Mouse (Mus musculus) MEL (cell line): ENCODE data around the gene Zfp36l1.

Experiments used
- CTCF ChIP-seq, 3 experiments: IDR thresholded peaks in 2 of 3; conservative IDR thresholded peaks in 1 of 3; 2 replicates each; pipeline ENCODE4 v1.5.1; 2011 to 2012; ENCODE audit warnings: low read length in 3 of 3, low read depth in 2 of 3, mild to moderate bottlenecking in 2 of 3, improper control_type of control experiment in 1 of 3, inconsistent platforms in 1 of 3, mixed read lengths in 1 of 3, moderate library complexity in 1 of 3; ENCODE audit not compliant: control insufficient read depth in 1 of 3, insufficient read depth in 1 of 3, poor library complexity in 1 of 3, severe bottlenecking in 1 of 3
- EP300 ChIP-seq, 2 experiments: IDR thresholded peaks; 2 replicates each; pipeline ENCODE4 v1.6.1; 2011; ENCODE audit warnings: improper control_type of control experiment in 2 of 2, low read length in 2 of 2, low read depth in 1 of 2, mild to moderate bottlenecking in 1 of 2
- POLR2AphosphoS2 ChIP-seq: IDR thresholded peaks from 2 replicates; pipeline ENCODE4 v1.6.1; 2011; ENCODE audit warnings: low read length, improper control_type of control experiment
- ZMIZ1 ChIP-seq: IDR thresholded peaks from 2 replicates; pipeline ENCODE4 v1.6.1; 2012; ENCODE audit warnings: low read depth, mild to moderate bottlenecking, inconsistent platforms, low read length, improper control_type of control experiment, moderate library complexity
- ZNF384 ChIP-seq: IDR thresholded peaks from 2 replicates; pipeline ENCODE4 v1.6.1; 2012; ENCODE audit warnings: low read depth, mild to moderate bottlenecking, inconsistent platforms, low read length, improper control_type of control experiment

DNA sequence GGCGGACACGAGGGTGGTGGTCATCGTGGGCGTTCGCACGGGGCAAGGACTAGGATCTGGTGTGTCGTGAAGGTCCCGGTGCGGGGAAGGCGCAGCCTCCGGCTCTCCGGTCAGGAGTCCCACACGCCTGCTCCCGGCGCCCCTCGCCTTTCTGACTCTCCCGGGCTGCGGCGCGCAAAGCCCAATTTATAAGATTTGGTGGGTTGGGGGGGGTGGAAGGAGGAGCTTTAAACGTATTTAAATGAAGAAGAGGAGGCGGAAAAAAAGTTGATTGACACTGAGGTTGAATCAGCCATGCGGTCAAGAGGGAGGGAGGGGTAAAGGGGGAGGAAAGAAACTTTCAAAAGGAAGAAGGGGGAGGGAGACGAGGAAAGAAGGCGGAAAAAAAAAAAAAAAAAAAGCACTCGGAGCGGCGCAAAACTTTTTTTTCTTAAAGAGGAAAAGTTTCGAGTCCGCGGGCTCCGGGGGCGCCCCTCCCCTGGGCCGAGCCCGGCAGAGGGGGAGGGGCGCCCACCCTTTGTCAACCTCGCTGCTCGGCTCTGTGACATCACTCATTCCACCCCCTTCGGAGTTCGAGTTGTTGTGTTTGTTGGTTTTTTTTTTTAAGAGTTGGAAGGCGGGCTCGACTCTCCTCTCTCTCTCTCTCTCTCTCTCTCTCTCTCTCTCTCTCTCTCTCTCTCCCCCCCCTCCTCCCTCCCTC lies at the start of gene Zfp36l1:
- TF ChIP-seq POLR2AphosphoS2 (peak; percentile 99), CTCF (IDR thresholded peaks at IDR 0.05 in 2 of 3, conservative IDR thresholded peaks at IDR 0.05 in 1 of 3; ENCODE audit: control insufficient read depth in 1 of 3, insufficient read depth in 1 of 3, low read depth in 2 of 3, low read length in 3 of 3, poor library complexity in 1 of 3, severe bottlenecking in 1 of 3) (no peak), ZNF384 (peak; percentile 97), EP300 (IDR thresholded peaks at IDR 0.05; ENCODE audit: low read depth in 1 of 2, low read length in 2 of 2) (no peak; a peak in 1 of 4 replicates), ZMIZ1 (peak; percentile 100)
